Mouse (Mus musculus) left cerebral cortex, adult 11 months (tissue): ENCODE results near the gene Hoxc11.

Experiments
- DNase-seq: peaks from one replicate; pipeline ENCODE4 v3.0.0; 2022; ENCODE audit warnings: low spot score

Hoxc11 gene

DNA sequence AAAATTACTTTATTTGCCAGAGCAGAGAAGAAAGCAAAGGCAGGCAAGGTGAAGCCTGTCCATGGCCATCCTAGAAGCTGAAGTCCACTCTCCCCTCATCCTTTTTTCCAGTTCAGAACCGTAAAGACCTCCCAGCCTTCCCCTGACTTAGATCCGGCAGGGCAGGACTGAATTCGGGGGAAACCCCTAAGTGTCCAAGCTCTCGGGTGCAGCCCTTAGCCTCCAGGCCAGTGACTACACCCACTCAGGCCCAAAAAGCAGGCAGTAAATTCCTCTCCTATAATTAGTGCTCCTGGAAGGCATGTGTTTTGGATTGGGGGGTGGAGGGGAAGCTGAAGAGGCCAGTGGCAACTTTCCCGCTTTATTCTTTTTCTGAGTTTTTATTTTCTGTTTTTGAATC lies 51.6 kb downstream of the Hoxc11 start:
- no peak for DNase-seq

DNA sequence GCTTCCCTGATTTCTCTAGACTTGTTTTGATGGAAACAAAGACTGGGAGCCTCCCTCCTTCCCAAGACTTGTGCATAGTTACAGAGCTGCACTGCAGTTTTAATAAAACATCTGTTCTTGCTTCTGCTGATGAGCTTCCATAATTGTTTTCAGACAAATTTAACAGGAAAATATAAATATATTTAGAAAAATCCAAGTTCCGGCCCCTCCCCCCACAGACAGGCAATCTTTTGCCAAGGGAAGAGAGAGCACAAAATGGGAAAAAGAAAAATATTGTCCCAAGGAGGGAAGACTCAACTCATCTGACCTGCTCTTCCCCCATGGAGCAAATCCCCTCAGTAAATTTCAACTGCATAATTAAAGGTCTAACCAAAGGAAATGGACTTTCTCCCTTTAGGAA lies 52.1 kb downstream of the Hoxc11 start:
- DNase-seq, result no peak
